Mouse (Mus musculus): ENCODE measurements around the gene Akap12. TPM values are rescaled to one million over a fixed set of nuclear protein-coding genes. Genes with fewer than 3 reads are reported as not detected.

Gene Akap12
- polyA plus RNA-seq, 1 experiment from 2014 or later: 33.9 TPM

DNA sequence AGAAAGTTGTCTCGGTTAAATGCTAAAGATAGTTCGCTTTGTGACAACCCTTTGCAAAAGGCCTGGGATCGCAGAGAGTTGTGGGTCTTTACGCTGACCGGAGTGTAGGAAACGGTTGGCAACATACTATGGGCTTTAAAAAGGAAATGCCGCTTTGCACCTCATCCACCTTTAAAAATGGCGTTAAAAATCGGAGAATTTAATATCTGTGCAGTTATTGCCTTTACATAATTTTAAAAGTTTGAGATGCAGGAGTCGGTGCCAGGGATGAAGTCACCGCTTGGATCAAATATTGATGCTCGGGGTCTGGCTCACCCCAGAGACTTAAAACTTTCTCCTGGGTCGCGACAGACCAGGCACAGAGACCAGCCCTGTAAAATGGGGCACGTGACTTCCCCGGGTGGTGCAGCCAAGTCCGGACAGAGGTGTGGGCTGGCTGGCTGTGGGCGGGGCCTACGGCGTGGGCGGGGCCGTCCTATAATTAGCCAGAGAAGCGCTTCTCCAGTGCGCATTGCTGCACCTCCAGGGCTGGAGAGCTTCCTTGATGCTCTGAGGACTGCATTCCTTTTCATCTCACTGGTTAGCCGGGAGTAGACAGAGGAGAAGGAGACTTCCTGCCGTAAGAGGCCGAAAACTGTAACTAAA lies 68.0 kb downstream of the Akap12 start:
- peak; percentile 93 for ATAC-seq (replicated peaks; ENCODE audit: insufficient number of reproducible peaks, low FRiP score, low TSS enrichment)
- 5% methylated on average over 27 of the region's 27 CpGs for WGBS (ENCODE audit: insufficient replicate concordance)
- H3K9ac ChIP-seq (ENCODE audit: low read depth, low read length): peak overlapping the region; percentile 63
- no peaks in the 10 kb centered on the region for H3K9me3 ChIP-seq (replicated peaks; ENCODE audit: control insufficient read depth, low read length)
- H3K27ac ChIP-seq (ENCODE audit: low read depth, low read length): peak overlapping the region; percentile 36
- H3K4me1 ChIP-seq (ENCODE audit: control insufficient read depth, insufficient read depth, low read length): peaks cover 25% of the 10 kb centered on the region
- H3K36me3 ChIP-seq (ENCODE audit: control insufficient read depth, insufficient read depth, low read length): no peaks in the 10 kb centered on the region
- H3K27me3 ChIP-seq (ENCODE audit: control insufficient read depth, insufficient read depth, low read length): no peaks in the 10 kb centered on the region
- peak overlapping the region; percentile 52 for H3K4me3 ChIP-seq (ENCODE audit: low read depth, low read length)
- H3K4me2 ChIP-seq: peak overlapping the region; percentile 61

DNA sequence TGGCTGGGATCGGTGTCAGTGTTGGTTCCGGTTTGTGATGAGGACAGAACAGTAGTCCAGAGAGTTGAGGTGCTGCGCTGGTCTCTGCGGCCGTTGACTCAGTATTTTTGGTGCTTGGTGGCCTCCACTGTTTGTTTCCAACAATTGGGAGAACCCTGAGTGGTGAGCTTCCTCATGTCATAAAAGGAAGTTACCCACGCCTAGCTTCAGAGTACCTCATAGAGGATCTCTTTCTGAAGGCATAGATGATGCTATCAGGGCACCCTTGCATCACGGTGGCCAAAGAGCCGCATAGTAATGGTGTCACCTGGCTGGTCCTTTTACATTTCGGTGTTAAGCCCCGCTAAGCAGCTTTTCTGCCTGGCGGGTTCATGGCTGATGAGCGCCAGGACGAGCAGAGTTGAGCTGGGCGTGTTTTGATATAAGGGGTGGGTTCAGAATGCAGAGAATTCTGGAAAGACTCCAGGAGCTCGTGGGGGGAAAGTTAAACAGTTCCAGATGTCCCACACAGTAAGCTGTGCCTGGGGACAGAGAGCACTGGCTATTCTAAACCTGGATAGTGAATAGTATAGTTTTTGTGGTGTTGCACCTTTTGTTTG lies 72.8 kb downstream of the Akap12 start:
- no peaks in the 10 kb centered on the region for H3K9me3 ChIP-seq (replicated peaks; ENCODE audit: control insufficient read depth, low read length)
- 0 out of 2 replicates have a peak overlapping the region, but pooled peaks have one; percentile 17 for H3K27ac ChIP-seq (ENCODE audit: low read depth, low read length)
- ATAC-seq (replicated peaks; ENCODE audit: insufficient number of reproducible peaks, low FRiP score, low TSS enrichment): no peak
- no peak overlapping the region for H3K9ac ChIP-seq (ENCODE audit: low read depth, low read length)
- 45% methylated on average over 15 of the region's 15 CpGs for WGBS (ENCODE audit: insufficient replicate concordance)
- 0 out of 2 replicates have a peak overlapping the region, but pooled peaks have one; percentile 8 for H3K4me3 ChIP-seq (ENCODE audit: low read depth, low read length)
- no peaks in the 10 kb centered on the region for H3K27me3 ChIP-seq (ENCODE audit: control insufficient read depth, insufficient read depth, low read length)
- peaks cover 23% of the 10 kb centered on the region for H3K4me1 ChIP-seq (ENCODE audit: control insufficient read depth, insufficient read depth, low read length)
- peak overlapping the region; percentile 36 for H3K4me2 ChIP-seq
- H3K36me3 ChIP-seq (ENCODE audit: control insufficient read depth, insufficient read depth, low read length): no peaks in the 10 kb centered on the region

GRCm38 (mm10) chr10:4341430-4341829 lies 75.2 kb downstream of the Akap12 start:
- H3K4me1 ChIP-seq (ENCODE audit: control insufficient read depth, insufficient read depth, low read length): peaks cover 23% of the 10 kb centered on the region
- no peak overlapping the region for H3K27ac ChIP-seq (ENCODE audit: low read depth, low read length)
- H3K4me3 ChIP-seq (ENCODE audit: low read depth, low read length): no peak overlapping the region
- no peaks in the 10 kb centered on the region for H3K9me3 ChIP-seq (replicated peaks; ENCODE audit: control insufficient read depth, low read length)
- no peaks in the 10 kb centered on the region for H3K27me3 ChIP-seq (ENCODE audit: control insufficient read depth, insufficient read depth, low read length)
- peak overlapping the region; percentile 19; the same call in 1 of the 2 replicates for H3K4me2 ChIP-seq
- ATAC-seq (replicated peaks; ENCODE audit: insufficient number of reproducible peaks, low FRiP score, low TSS enrichment): no peak
- no peaks in the 10 kb centered on the region for H3K36me3 ChIP-seq (ENCODE audit: control insufficient read depth, insufficient read depth, low read length)
- 23% methylated on average over 2 of the region's 2 CpGs for whole genome bisulfite sequencing (ENCODE audit: insufficient replicate concordance)
- H3K9ac ChIP-seq (ENCODE audit: low read depth, low read length): no peak overlapping the region

DNA sequence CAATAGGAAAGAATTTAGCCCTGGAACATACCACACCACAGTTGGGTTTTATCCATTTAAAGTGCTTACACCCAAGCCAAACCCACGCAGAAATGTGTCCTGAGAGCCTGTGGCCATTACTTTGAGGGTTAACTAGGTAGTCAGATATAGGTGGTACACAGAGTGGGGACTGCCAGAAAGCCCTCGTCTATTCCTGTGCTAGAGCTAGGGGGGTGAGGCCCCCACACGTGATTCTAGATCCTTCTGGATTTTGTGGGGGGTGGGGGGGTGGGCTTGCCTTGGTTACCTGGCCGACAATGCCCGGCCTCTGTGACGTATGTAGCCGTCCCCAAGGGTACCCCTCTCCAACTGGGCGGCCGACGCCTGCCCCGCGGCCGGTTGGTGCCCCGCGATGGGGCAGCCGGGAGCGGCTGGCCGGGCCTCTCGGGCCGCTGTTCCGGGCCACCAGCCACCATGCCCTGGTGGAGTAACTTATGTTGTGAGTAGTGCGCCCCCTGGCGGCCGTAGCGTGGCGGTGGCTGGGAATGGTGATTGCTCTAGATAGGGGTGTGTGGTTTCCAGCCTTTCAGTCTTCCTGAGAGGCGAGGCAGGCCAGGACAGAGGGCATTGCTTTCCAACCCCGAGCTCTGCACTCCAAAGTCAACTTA lies 80.4 kb downstream of the Akap12 start:
- peak; percentile 78 for ATAC-seq (replicated peaks; ENCODE audit: insufficient number of reproducible peaks, low FRiP score, low TSS enrichment)

GRCm38 (mm10) chr10:4347136-4347492 lies 80.9 kb downstream of the Akap12 start:
- ATAC-seq (replicated peaks; ENCODE audit: insufficient number of reproducible peaks, low FRiP score, low TSS enrichment): peak; percentile 35
- Histone ChIP-seq H3K36me3 (ENCODE audit: control insufficient read depth, insufficient read depth, low read length) (no peaks in the 10 kb centered on the region), H3K9me3 (replicated peaks; ENCODE audit: control insufficient read depth, low read length) (no peaks in the 10 kb centered on the region), H3K4me3 (ENCODE audit: low read depth, low read length) (no peak overlapping the region), H3K9ac (ENCODE audit: low read depth, low read length) (no peak overlapping the region), H3K4me2 (peak overlapping the region; percentile 75), H3K27ac (ENCODE audit: low read depth, low read length) (no peak overlapping the region), H3K4me1 (ENCODE audit: control insufficient read depth, insufficient read depth, low read length) (peaks cover 9% of the 10 kb centered on the region), H3K27me3 (ENCODE audit: control insufficient read depth, insufficient read depth, low read length) (no peaks in the 10 kb centered on the region)
- 64% methylated on average over 4 of the region's 4 CpGs for WGBS (ENCODE audit: insufficient replicate concordance)

More for the DNA sequence above, 80.4 kb downstream of the Akap12 start:
- WGBS (ENCODE audit: insufficient replicate concordance): 7% methylated on average over 28 of the region's 28 CpGs
- no peaks in the 10 kb centered on the region for H3K9me3 ChIP-seq (replicated peaks; ENCODE audit: control insufficient read depth, low read length)
- H3K4me3 ChIP-seq (ENCODE audit: low read depth, low read length): peak overlapping the region; percentile 41
- no peak overlapping the region for H3K27ac ChIP-seq (ENCODE audit: low read depth, low read length)
- H3K36me3 ChIP-seq (ENCODE audit: control insufficient read depth, insufficient read depth, low read length): no peaks in the 10 kb centered on the region
- H3K9ac ChIP-seq (ENCODE audit: low read depth, low read length): peak overlapping the region; percentile 69
- H3K4me1 ChIP-seq (ENCODE audit: control insufficient read depth, insufficient read depth, low read length): peaks cover 9% of the 10 kb centered on the region
- no peaks in the 10 kb centered on the region for H3K27me3 ChIP-seq (ENCODE audit: control insufficient read depth, insufficient read depth, low read length)
- H3K4me2 ChIP-seq: peak overlapping the region; percentile 75

- no peaks in the 10 kb centered on the region for H3K36me3 ChIP-seq (ENCODE audit: control insufficient read depth, insufficient read depth, low read length)
- 92% methylated on average over 14 of the region's 14 CpGs for whole genome bisulfite sequencing (ENCODE audit: insufficient replicate concordance)
Observed at GRCm38 (mm10) chr10:4347591-4347990, 81.4 kb downstream of the Akap12 start.

GRCm38 (mm10) chr10:4354371-4355260 lies 88.4 kb downstream of the Akap12 start:
- H3K4me3 ChIP-seq (ENCODE audit: low read depth, low read length): no peak overlapping the region
- no peak overlapping the region for H3K27ac ChIP-seq (ENCODE audit: low read depth, low read length)
- 0 out of 2 replicates have a peak, but pooled peaks cover 3% of the 10 kb centered on the region for H3K4me1 ChIP-seq (ENCODE audit: control insufficient read depth, insufficient read depth, low read length)
- peaks cover 22% of the 10 kb centered on the region for H3K36me3 ChIP-seq (ENCODE audit: control insufficient read depth, insufficient read depth, low read length)
- H3K27me3 ChIP-seq (ENCODE audit: control insufficient read depth, insufficient read depth, low read length): no peaks in the 10 kb centered on the region
- no peak overlapping the region for H3K4me2 ChIP-seq
- no peak for ATAC-seq (replicated peaks; ENCODE audit: insufficient number of reproducible peaks, low FRiP score, low TSS enrichment)
- 82% methylated on average over 38 of the region's 38 CpGs for WGBS (ENCODE audit: insufficient replicate concordance)
- H3K9ac ChIP-seq (ENCODE audit: low read depth, low read length): no peak overlapping the region
- H3K9me3 ChIP-seq (replicated peaks; ENCODE audit: control insufficient read depth, low read length): no peaks in the 10 kb centered on the region

More at GRCm38 (mm10) chr10:4347591-4347990, 81.4 kb downstream of the Akap12 start:
- H3K27ac ChIP-seq (ENCODE audit: low read depth, low read length): no peak overlapping the region
- no peak for ATAC-seq (replicated peaks; ENCODE audit: insufficient number of reproducible peaks, low FRiP score, low TSS enrichment)
- peaks cover 9% of the 10 kb centered on the region for H3K4me1 ChIP-seq (ENCODE audit: control insufficient read depth, insufficient read depth, low read length)
- H3K9ac ChIP-seq (ENCODE audit: low read depth, low read length): no peak overlapping the region
- no peak overlapping the region for H3K4me3 ChIP-seq (ENCODE audit: low read depth, low read length)
- no peaks in the 10 kb centered on the region for H3K27me3 ChIP-seq (ENCODE audit: control insufficient read depth, insufficient read depth, low read length)
- H3K9me3 ChIP-seq (replicated peaks; ENCODE audit: control insufficient read depth, low read length): no peaks in the 10 kb centered on the region
- no peak overlapping the region for H3K4me2 ChIP-seq

GRCm38 (mm10) chr10:4355882-4356451 lies 89.8 kb downstream of the Akap12 start:
- no peak for ATAC-seq (replicated peaks; ENCODE audit: insufficient number of reproducible peaks, low FRiP score, low TSS enrichment)
- Histone ChIP-seq H3K27me3 (ENCODE audit: control insufficient read depth, insufficient read depth, low read length) (no peaks in the 10 kb centered on the region), H3K4me1 (ENCODE audit: control insufficient read depth, insufficient read depth, low read length) (0 out of 2 replicates have a peak, but pooled peaks cover 3% of the 10 kb centered on the region), H3K4me2 (no peak overlapping the region), H3K36me3 (ENCODE audit: control insufficient read depth, insufficient read depth, low read length) (peaks cover 22% of the 10 kb centered on the region), H3K27ac (ENCODE audit: low read depth, low read length) (no peak overlapping the region), H3K9ac (ENCODE audit: low read depth, low read length) (no peak overlapping the region), H3K4me3 (ENCODE audit: low read depth, low read length) (no peak overlapping the region), H3K9me3 (replicated peaks; ENCODE audit: control insufficient read depth, low read length) (no peaks in the 10 kb centered on the region)
- 72% methylated on average over 19 of the region's 19 CpGs for WGBS (ENCODE audit: insufficient replicate concordance)

Data from heart, embryonic 11.5 days (tissue).